Mouse (Mus musculus) fat pad, adult 2 months (tissue): ENCODE measurements around the gene Thsd7b.
"Not testable (repeated sequence)": the region's sequence is repeated elsewhere in the genome, so short reads cannot be mapped to it uniquely, and the experiment has no call there.

ENCODE experiments used
- DNase-seq: peaks from one replicate; pipeline ENCODE4 v3.0.0-alpha.2; 2011; ENCODE audit warnings: low read depth, low spot score; ENCODE audit errors: extremely low read depth

Thsd7b gene

GRCm38 (mm10) chr1:129619440-129620301 lies 346.6 kb downstream of the Thsd7b start:
- no peak for DNase-seq

GRCm38 (mm10) chr1:129624519-129624918 lies 351.4 kb downstream of the Thsd7b start:
- DNase-seq, result no peak

GRCm38 (mm10) chr1:129635146-129635545 lies 362.0 kb downstream of the Thsd7b start:
- no peak for DNase-seq

- no peak for DNase-seq
These were observed 371.3 kb downstream of the Thsd7b start for GRCm38 (mm10) chr1:129644252-129644861.

GRCm38 (mm10) chr1:129651448-129651847 lies 378.3 kb downstream of the Thsd7b start:
- not testable (repeated sequence) for DNase-seq

GRCm38 (mm10) chr1:129658045-129658444 lies 384.9 kb downstream of the Thsd7b start:
- no peak for DNase-seq

- no peak for DNase-seq
These were observed 402.8 kb downstream of the Thsd7b start for GRCm38 (mm10) chr1:129675878-129676277.

GRCm38 (mm10) chr1:129678851-129679250 lies 405.7 kb downstream of the Thsd7b start:
- DNase-seq, result no peak

- no peak for DNase-seq
These were observed 432.6 kb downstream of the Thsd7b start for GRCm38 (mm10) chr1:129705701-129706100.

- no peak for DNase-seq
These were observed 439.6 kb downstream of the Thsd7b start for GRCm38 (mm10) chr1:129712706-129713105.

- no peak for DNase-seq
These were observed 440.5 kb downstream of the Thsd7b start for GRCm38 (mm10) chr1:129713571-129713970.

- DNase-seq, result no peak
These were observed 446.5 kb downstream of the Thsd7b start for GRCm38 (mm10) chr1:129719592-129719991.

- no peak for DNase-seq
These were observed 458.9 kb downstream of the Thsd7b start for GRCm38 (mm10) chr1:129731991-129732390.

- no peak for DNase-seq
These were observed 474.5 kb downstream of the Thsd7b start for GRCm38 (mm10) chr1:129747595-129747994.

GRCm38 (mm10) chr1:129756548-129757240 lies 483.6 kb downstream of the Thsd7b start:
- DNase-seq, result no peak

- no peak for DNase-seq
These were observed 485.9 kb downstream of the Thsd7b start for GRCm38 (mm10) chr1:129759003-129759402.

GRCm38 (mm10) chr1:129761234-129761633 lies 488.1 kb downstream of the Thsd7b start:
- DNase-seq, result no peak

GRCm38 (mm10) chr1:129764748-129765147 lies 491.6 kb downstream of the Thsd7b start:
- DNase-seq, result no peak

GRCm38 (mm10) chr1:129777055-129777454 lies 504.0 kb downstream of the Thsd7b start:
- no peak for DNase-seq

- DNase-seq, result no peak
These were observed 506.4 kb downstream of the Thsd7b start for GRCm38 (mm10) chr1:129779506-129779905.

GRCm38 (mm10) chr1:129780589-129780988 lies 507.5 kb downstream of the Thsd7b start:
- no peak for DNase-seq

- no peak for DNase-seq
These were observed 525.4 kb downstream of the Thsd7b start for GRCm38 (mm10) chr1:129798519-129798918.
